Mouse (Mus musculus) cerebellum, adult 9-11 months (tissue): ENCODE measurements at regions not wholly inside any gene's neighbourhood (a gene's known extent, or its start where the extent isn't known, plus 50 kb on each side); places are given as distances from the start of the nearest gene placed in this dataset.
A peak's percentile ranks its signal among the peaks of the same experiment; 100 is the strongest.

Experiments
- DNase-seq: peaks from one replicate; pipeline ENCODE4 v3.0.0; 2022

GRCm38 (mm10) chr4:26016071-26016470 is 216.0 kb upstream of the Fut9 start:
- no peak for DNase-seq

GRCm38 (mm10) chr4:26000364-26000763 is 200.3 kb upstream of the Fut9 start:
- DNase-seq, result peak; percentile 87

- no peak for DNase-seq
Measured at GRCm38 (mm10) chr4:25998561-25998960, 198.5 kb upstream of the Fut9 start.

- no peak for DNase-seq
Measured at GRCm38 (mm10) chr4:25955696-25956348, 155.8 kb upstream of the Fut9 start.

- no peak for DNase-seq
Measured at GRCm38 (mm10) chr4:25932546-25932945, 132.5 kb upstream of the Fut9 start.

GRCm38 (mm10) chr4:25895381-25895980 is 95.4 kb upstream of the Fut9 start:
- no peak for DNase-seq

GRCm38 (mm10) chr4:25891888-25892661 is 92.0 kb upstream of the Fut9 start:
- no peak for DNase-seq
